Mouse (Mus musculus): Measurements from ENCODE around the gene D130052B06Rik. TPM values are rescaled to one million over a fixed set of nuclear protein-coding genes. Genes with fewer than 3 reads are reported as not detected.

The D130052B06Rik gene
- 0.07 TPM in 1 of 2 replicates, not detected in the other for polyA plus RNA-seq (2016; fragmentation: Nextera tagmentation; extraction: Ambion mirVana)

GRCm38 (mm10) chr11:33598986-33599385 lies at the start of gene D130052B06Rik:
Gene D130052B06Rik (plus strand): TSS chr11:33599302.
- Histone ChIP-seq H3K36me3 (no peaks in the 10 kb centered on the region), H3K27ac (no peak within 1 kb of the TSS), H3K4me1 (replicated peaks) (no peaks in the 10 kb centered on the region), H3K27me3 (ENCODE audit: insufficient read depth, poor library complexity, severe bottlenecking) (no peaks in the 10 kb centered on the region), H3K4me3 (no peak within 1 kb of the TSS), H3K9me3 (no peaks in the 10 kb centered on the region)
- WGBS: 84% methylated on average over 4 of the region's 4 CpGs
- DNase-seq (ENCODE audit: low spot score): no peak

GRCm38 (mm10) chr11:33550861-33551560 lies 48.1 kb upstream of the D130052B06Rik start:
- no peaks in the 10 kb centered on the region for H3K4me1 ChIP-seq (replicated peaks)
- H3K36me3 ChIP-seq: no peaks in the 10 kb centered on the region
- no peaks in the 10 kb centered on the region for H3K27me3 ChIP-seq (ENCODE audit: insufficient read depth, poor library complexity, severe bottlenecking)
- no peak overlapping the region for H3K27ac ChIP-seq
- no peak overlapping the region for H3K4me3 ChIP-seq
- no peaks in the 10 kb centered on the region for H3K9me3 ChIP-seq
- DNase-seq (ENCODE audit: low spot score): no peak
- WGBS: 74% methylated on average over 14 of the region's 14 CpGs

- Histone ChIP-seq H3K27ac (no peak overlapping the region), H3K4me1 (replicated peaks) (no peaks in the 10 kb centered on the region), H3K36me3 (no peaks in the 10 kb centered on the region), H3K27me3 (ENCODE audit: insufficient read depth, poor library complexity, severe bottlenecking) (no peaks in the 10 kb centered on the region), H3K9me3 (no peaks in the 10 kb centered on the region), H3K4me3 (no peak overlapping the region)
- no peak for DNase-seq (ENCODE audit: low spot score)
- WGBS: 86% methylated on average over 8 of the region's 8 CpGs
These were observed 45.0 kb upstream of the D130052B06Rik start for GRCm38 (mm10) chr11:33554123-33554522.

GRCm38 (mm10) chr11:33563921-33564320 lies 35.2 kb upstream of the D130052B06Rik start:
- Histone ChIP-seq H3K27me3 (ENCODE audit: insufficient read depth, poor library complexity, severe bottlenecking) (no peaks in the 10 kb centered on the region), H3K27ac (no peak overlapping the region)
- WGBS: 96% methylated on average over 2 of the region's 2 CpGs

GRCm38 (mm10) chr11:33570413-33570812 lies 28.7 kb upstream of the D130052B06Rik start:
- Histone ChIP-seq H3K27ac (no peak overlapping the region), H3K9me3 (no peaks in the 10 kb centered on the region), H3K36me3 (no peaks in the 10 kb centered on the region), H3K27me3 (ENCODE audit: insufficient read depth, poor library complexity, severe bottlenecking) (no peaks in the 10 kb centered on the region), H3K4me3 (no peak overlapping the region), H3K4me1 (replicated peaks) (no peaks in the 10 kb centered on the region)
- DNase-seq (ENCODE audit: low spot score): no peak

More at GRCm38 (mm10) chr11:33563921-33564320, 35.2 kb upstream of the D130052B06Rik start:
- Histone ChIP-seq H3K4me1 (replicated peaks) (no peaks in the 10 kb centered on the region), H3K9me3 (0 out of 2 replicates have a peak, but pooled peaks cover 4% of the 10 kb centered on the region), H3K36me3 (no peaks in the 10 kb centered on the region), H3K4me3 (no peak overlapping the region)
- DNase-seq (ENCODE audit: low spot score): no peak

GRCm38 (mm10) chr11:33574944-33575343 lies 24.2 kb upstream of the D130052B06Rik start:
- 73% methylated on average over 3 of the region's 3 CpGs for WGBS
- H3K36me3 ChIP-seq: no peaks in the 10 kb centered on the region
- H3K27ac ChIP-seq: no peak overlapping the region
- H3K27me3 ChIP-seq (ENCODE audit: insufficient read depth, poor library complexity, severe bottlenecking): no peaks in the 10 kb centered on the region
- no peaks in the 10 kb centered on the region for H3K9me3 ChIP-seq
- DNase-seq (ENCODE audit: low spot score): no peak
- H3K4me1 ChIP-seq (replicated peaks): no peaks in the 10 kb centered on the region
- H3K4me3 ChIP-seq: no peak overlapping the region

GRCm38 (mm10) chr11:33578859-33579258 lies 20.2 kb upstream of the D130052B06Rik start, which contains the start of gene Gabrp:
Gene Gabrp (minus strand): TSS chr11:33578959.
- Histone ChIP-seq H3K4me3 (no peak within 1 kb of the TSS), H3K36me3 (no peaks in the 10 kb centered on the region), H3K27me3 (ENCODE audit: insufficient read depth, poor library complexity, severe bottlenecking) (no peaks in the 10 kb centered on the region), H3K9me3 (no peaks in the 10 kb centered on the region), H3K27ac (no peak within 1 kb of the TSS), H3K4me1 (replicated peaks) (no peaks in the 10 kb centered on the region)
- DNase-seq (ENCODE audit: low spot score): no peak
- WGBS: 59% methylated on average over 6 of the region's 6 CpGs

GRCm38 (mm10) chr11:33579621-33580020 lies 19.5 kb upstream of the D130052B06Rik start:
- Histone ChIP-seq H3K4me1 (replicated peaks) (no peaks in the 10 kb centered on the region), H3K4me3 (no peak overlapping the region)
- WGBS: 72% methylated on average over 3 of the region's 3 CpGs

GRCm38 (mm10) chr11:33586614-33587013 lies 12.5 kb upstream of the D130052B06Rik start:
- no peak for DNase-seq (ENCODE audit: low spot score)
- Histone ChIP-seq H3K9me3 (no peaks in the 10 kb centered on the region), H3K36me3 (no peaks in the 10 kb centered on the region), H3K27me3 (ENCODE audit: insufficient read depth, poor library complexity, severe bottlenecking) (no peaks in the 10 kb centered on the region), H3K4me3 (no peak overlapping the region), H3K4me1 (replicated peaks) (no peaks in the 10 kb centered on the region), H3K27ac (no peak overlapping the region)
- WGBS: 85% methylated on average over 6 of the region's 6 CpGs

More at GRCm38 (mm10) chr11:33579621-33580020, 19.5 kb upstream of the D130052B06Rik start:
- DNase-seq (ENCODE audit: low spot score): no peak
- Histone ChIP-seq H3K27me3 (ENCODE audit: insufficient read depth, poor library complexity, severe bottlenecking) (no peaks in the 10 kb centered on the region), H3K27ac (no peak overlapping the region), H3K36me3 (no peaks in the 10 kb centered on the region), H3K9me3 (no peaks in the 10 kb centered on the region)

- Histone ChIP-seq H3K27ac (no peak overlapping the region), H3K4me1 (replicated peaks) (no peaks in the 10 kb centered on the region), H3K4me3 (no peak overlapping the region), H3K27me3 (ENCODE audit: insufficient read depth, poor library complexity, severe bottlenecking) (no peaks in the 10 kb centered on the region), H3K36me3 (no peaks in the 10 kb centered on the region), H3K9me3 (no peaks in the 10 kb centered on the region)
- WGBS: 86% methylated on average over 3 of the region's 3 CpGs
- no peak for DNase-seq (ENCODE audit: low spot score)
These were observed 8.3 kb upstream of the D130052B06Rik start for GRCm38 (mm10) chr11:33590771-33591170.

- Histone ChIP-seq H3K27me3 (ENCODE audit: insufficient read depth, poor library complexity, severe bottlenecking) (no peaks in the 10 kb centered on the region), H3K36me3 (no peaks in the 10 kb centered on the region), H3K4me1 (replicated peaks) (no peaks in the 10 kb centered on the region), H3K9me3 (no peaks in the 10 kb centered on the region), H3K27ac (no peak overlapping the region), H3K4me3 (no peak overlapping the region)
- 82% methylated on average over 4 of the region's 4 CpGs for WGBS
- no peak for DNase-seq (ENCODE audit: low spot score)
These were observed 6.3 kb upstream of the D130052B06Rik start for GRCm38 (mm10) chr11:33592826-33593225.

- Histone ChIP-seq H3K27ac (no peak overlapping the region), H3K27me3 (ENCODE audit: insufficient read depth, poor library complexity, severe bottlenecking) (no peaks in the 10 kb centered on the region), H3K4me3 (no peak overlapping the region), H3K9me3 (no peaks in the 10 kb centered on the region), H3K4me1 (replicated peaks) (no peaks in the 10 kb centered on the region), H3K36me3 (no peaks in the 10 kb centered on the region)
- no peak for DNase-seq (ENCODE audit: low spot score)
- 86% methylated on average over 4 of the region's 4 CpGs for WGBS
These were observed 2.4 kb upstream of the D130052B06Rik start for GRCm38 (mm10) chr11:33596655-33597054.

GRCm38 (mm10) chr11:33603174-33603573 lies 4.1 kb downstream of the D130052B06Rik start:
- Histone ChIP-seq H3K27ac (no peak overlapping the region), H3K4me3 (no peak overlapping the region), H3K27me3 (ENCODE audit: insufficient read depth, poor library complexity, severe bottlenecking) (no peaks in the 10 kb centered on the region), H3K36me3 (no peaks in the 10 kb centered on the region), H3K4me1 (replicated peaks) (peaks cover 14% of the 10 kb centered on the region), H3K9me3 (no peaks in the 10 kb centered on the region)
- WGBS: 76% methylated on average over 2 of the region's 2 CpGs
- DNase-seq (ENCODE audit: low spot score): no peak
